Mouse (Mus musculus) forelimb bud, embryonic 11.5 days (tissue): ENCODE data around the gene Psd.

Experiments used
- DNase-seq: peaks from one replicate; pipeline ENCODE4 v3.0.0-alpha.2; 2012; ENCODE audit warnings: low read depth, low spot score

Gene Psd

DNA sequence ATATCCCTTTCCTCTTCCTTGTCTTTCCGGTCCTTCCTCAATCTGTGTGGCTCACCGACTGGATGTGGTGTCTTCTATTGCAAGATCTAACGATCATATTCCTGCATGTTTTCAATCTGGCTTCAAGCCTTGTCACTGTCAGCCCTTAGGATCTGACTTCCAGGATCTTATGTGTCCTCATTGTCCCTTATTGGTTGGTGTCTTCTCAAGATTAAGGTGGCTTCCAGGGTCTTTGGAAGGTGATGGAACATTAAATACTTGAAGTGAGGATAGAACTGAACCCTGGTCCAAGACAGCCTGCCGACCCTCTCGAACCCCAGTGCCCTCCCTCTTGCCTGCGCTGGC is 12.0 kb upstream of the Psd start:
- no peak for DNase-seq

DNA sequence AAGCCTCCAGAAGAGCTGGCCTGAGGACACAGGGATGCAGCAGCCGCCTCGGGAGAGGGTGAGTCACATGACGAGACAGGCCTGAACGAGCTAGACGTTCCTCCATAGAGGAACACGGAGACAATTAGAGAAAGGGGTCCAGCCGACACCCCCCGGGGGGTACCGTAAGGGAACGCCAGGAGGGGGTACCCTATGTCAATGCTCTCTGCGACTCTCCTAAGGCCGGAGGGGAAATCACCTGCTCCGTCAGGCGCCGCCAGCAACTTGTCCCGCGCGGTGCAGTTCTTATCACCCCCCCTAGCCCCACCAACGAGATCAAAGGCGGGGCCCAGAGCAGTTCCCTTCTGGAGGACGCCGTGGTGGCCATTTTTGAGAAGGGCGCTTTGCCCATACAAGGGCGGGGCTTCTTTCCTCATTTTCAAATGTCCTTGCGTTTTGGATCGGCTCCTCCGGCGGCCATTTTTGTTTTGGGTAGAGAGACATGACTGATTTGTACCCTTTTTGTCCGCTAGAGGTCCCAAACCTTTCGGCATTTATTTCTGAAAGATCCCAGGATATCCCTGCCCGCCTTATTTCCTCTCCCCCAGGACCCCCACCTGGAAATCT is 11.5 kb upstream of the Psd start, which contains the start of gene Cuedc2:
Cuedc2 (minus strand) TSS at position 372 of the 606 bp plus-strand sequence.
- peak; percentile 96 for DNase-seq

DNA sequence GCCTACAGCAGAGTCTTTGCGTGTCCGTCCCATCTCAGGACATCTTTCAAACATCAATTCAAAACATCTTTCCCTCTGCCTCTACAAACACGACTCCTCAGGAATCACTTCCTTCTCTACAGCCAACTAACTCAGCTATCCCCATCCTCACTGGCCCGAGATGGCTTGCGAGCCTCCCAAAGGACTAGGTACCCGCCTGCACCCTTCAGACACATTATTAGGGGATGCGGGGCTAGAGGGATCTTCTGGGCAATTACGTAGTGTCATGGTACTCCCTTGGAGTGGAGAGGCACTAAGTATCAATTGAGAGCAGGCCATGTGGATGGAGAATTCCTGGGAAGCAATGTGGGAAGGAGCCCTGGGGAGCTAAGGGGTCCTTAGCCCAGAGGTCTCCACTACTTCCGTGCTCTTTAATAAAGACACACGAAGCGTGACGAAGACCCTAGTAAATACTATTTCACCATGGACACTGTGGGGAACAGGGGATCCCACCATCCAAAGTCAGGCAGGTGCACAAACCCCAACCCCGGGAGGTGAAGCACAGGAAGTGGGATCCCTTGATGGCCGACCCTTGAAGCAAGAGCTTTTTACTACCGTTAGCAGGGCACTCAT is 10.9 kb upstream of the Psd start:
- DNase-seq, result no peak

DNA sequence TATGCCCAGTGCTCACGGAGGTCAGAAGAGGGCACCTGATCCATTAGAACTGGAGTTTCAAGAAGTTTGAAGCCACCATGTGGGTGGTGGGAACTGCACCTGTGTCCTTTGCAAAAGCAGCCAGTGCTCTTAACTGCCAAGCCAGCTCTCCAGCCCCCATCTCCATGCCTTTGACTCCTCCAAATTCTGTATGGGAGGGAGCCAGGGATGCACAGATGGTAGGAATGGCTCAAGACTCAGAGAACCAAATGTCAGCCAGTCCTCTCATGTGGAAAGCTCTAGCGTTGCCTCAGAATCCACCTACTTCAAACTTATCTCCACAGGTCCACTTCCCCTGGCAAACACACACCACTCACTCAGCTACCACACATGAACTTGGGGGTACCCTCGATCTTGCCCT is 7.0 kb upstream of the Psd start:
- no peak for DNase-seq

DNA sequence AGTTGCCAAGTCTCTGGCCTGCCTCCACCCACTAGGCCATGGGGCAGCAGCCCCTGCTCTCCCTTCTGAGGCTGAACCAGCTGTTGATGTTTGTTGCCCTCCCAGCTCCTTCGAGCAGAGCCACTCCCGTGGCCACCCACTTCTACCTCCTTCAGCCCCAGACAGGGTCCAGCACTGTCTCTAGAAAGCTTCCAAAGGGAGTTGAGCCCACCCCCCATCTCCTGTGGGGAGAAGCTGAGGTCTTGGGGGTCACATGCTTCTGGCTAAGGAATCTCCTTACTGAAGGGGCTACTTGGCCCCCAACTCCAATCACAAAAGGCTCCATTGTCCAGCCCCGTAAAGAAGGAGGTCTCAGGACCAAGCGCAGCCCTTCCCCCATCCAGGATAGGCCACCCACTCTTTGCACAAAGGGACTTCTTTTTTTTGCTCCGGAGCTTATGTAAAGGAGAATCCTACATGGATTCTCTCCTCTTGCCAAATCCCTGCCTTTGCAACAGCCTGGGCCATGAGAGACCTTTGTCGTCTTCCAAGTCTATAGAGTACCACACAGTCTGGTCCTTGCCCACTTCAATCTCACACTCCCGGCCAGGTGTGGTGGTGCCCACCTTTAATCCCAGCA is 5.9 kb upstream of the Psd start:
- DNase-seq, result no peak

DNA sequence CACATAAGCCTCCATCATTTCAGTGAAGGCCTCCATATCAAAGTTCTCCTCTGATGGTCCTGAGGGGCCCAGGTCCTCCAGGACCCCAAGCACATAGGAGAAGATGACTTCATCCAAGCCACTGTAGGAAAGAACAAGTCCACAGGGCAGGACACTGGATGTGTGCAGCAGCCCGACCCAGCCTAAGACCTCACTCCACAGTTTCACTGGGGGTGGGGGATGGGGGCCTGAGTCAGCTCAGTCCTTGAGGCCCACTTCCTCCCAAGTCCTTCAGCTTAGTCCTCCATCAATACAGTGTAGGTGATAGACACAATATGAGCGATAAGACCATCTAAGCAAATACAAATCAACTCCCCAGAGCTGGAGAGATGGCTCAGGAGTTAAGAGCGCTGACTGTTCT is 5.0 kb upstream of the Psd start:
- DNase-seq, result no peak

DNA sequence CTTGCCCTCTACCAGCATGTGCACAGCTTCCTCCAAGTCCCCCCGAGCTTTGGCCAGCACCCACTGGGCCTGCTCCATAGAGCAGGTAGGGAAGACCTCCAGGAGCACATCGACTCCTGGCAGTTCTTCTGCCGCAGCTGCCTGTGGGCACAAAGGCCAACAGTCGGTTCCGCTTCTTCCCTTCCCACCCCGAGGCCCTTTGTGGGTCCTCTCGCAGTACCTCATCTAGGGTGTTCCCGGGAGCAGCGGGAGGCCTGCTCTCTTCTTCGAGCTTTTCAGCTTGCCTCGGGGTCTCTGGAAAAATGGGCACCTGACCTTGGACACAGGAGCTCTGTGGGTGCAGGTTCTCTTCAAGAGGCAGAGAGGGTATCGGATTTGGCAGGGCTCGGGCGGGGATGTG is 4.4 kb upstream of the Psd start:
- DNase-seq, result no peak

DNA sequence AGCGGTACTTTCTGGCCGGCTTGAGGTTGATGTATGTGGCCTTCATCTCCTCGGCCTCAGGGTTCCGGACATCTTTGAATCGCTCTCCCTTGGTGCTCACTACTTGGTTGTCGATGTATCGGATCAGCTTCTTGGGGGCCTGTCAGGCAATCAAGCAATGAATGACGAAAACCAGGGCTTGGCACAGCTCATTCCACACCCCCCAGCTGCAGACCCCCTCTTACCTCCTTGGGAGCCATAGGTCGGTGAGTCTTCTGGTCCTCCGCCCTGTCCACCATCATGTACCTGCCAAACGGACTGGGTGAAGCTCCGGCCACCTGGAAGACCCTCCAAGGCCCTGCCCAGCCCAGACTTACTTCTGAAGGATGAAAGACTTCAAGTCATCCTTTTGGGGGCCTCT is 3.7 kb upstream of the Psd start:
- DNase-seq, result no peak

DNA sequence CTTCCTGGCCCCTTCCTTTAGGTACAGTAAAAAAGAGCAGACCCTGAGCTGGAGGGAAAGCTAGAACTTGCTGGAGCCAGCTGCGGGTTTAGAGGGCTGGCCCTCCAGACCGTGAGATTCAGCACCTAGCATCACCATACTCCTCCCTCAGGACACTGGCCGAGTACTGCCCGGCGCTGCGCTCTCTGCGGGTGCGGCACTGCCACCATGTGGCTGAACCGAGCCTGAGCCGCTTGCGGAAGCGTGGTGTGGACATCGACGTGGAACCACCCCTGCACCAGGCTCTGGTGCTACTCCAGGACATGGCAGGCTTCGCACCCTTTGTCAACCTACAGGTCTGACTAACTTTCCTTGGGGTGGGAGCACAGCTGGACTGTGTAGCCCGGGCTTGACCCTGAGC is 3.0 kb upstream of the Psd start:
- DNase-seq, result peak; percentile 74

DNA sequence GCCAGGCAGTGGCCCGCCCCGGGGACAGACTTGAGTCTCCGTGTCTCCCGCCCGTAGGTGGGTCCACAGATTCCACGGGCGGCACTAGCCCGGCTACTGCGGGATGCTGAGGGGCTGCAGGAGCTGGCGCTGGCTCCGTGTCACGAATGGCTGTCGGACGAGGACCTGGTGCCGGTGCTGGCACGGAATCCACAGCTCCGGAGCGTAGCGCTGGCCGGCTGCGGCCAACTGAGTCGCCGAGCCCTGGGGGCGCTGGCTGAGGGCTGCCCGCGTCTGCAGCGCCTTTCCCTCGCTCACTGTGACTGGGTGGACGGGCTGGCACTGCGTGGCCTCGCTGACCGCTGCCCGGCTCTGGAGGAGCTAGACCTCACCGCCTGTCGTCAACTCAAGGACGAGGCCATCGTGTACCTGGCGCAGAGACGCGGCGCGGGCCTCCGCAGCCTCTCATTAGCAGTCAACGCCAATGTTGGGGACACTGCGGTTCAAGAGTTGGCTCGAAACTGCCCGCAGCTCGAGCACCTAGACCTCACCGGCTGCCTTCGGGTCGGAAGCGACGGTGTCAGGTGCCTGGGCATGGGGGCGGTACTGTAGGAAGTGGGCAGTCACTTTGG is 2.2 kb upstream of the Psd start:
- no peak for DNase-seq

DNA sequence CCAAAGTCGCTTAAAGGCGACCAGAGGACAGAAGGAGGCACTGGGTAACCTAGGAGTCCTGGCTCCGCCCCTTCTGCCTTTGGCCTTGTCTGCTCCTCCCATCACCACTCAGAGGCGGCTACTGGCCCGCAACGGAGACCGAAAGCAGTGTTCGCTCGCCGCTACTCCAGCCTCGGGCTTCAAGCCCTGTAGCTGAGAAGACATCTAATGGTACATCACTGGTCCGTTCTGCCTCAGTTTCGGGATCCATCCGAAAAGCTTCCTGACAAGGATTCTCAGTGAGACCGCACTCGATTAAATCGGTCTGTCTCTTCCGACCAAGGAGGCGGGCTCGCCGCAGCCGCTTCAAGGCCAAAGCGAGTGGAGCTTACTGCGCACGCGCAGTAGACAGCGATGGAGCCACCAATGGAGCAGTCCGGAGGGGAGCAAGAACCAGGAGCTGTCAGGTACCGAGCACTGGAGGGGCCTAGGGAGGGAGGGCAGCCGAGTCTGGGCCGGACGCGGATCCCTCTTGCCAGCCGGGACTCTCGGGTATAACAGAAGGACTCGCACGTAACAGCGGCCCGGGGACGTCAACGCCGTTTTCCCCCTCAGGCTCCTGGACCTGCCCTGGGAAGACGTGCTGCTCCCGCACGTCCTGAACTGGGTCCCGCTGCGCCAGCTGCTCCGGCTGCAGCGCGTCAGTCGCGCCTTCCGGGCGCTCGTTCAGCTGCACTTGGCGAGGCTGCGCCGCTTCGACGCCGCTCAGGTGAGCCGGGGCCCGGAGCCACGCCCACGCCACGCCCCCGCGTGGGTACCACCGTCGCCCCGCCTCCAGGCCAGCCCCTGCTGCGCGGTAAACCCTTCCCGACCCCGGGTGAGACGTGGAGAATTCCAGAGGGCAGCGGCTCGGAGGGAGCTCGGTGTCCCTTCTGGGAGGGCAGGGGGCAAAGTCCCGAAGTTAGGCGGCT is 1.4 kb upstream of the Psd start, which contains the start of gene Fbxl15:
Fbxl15 (plus strand) TSS at position 104 of the 950 bp plus-strand sequence.
- peak; percentile 97 for DNase-seq

DNA sequence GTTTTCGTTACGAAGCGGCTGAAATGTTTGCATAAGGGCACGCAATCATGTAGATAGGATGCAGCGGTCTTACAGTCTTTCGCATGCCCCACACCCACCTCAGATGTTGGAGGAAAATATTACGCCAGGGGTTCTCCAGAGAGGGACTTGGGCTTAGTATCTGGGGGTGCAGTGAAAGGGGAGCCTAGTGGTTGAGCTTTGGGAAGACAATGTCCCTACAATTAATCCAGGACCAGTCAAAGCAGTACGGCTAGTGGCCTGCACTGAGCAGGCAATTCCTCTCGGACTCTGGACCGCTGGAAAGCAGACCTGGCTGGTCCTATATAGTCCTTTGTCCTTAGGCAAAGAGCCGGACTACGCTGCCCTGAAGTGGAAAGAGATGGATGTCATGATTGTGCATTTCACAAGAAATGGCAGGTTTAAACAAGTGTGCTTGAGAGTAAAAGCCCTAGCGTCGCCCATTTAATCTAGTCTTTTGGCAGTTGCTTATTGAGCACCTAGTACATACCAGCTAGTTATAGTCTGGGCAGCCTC is 642 bp upstream of the Psd start:
- DNase-seq, result no peak

DNA sequence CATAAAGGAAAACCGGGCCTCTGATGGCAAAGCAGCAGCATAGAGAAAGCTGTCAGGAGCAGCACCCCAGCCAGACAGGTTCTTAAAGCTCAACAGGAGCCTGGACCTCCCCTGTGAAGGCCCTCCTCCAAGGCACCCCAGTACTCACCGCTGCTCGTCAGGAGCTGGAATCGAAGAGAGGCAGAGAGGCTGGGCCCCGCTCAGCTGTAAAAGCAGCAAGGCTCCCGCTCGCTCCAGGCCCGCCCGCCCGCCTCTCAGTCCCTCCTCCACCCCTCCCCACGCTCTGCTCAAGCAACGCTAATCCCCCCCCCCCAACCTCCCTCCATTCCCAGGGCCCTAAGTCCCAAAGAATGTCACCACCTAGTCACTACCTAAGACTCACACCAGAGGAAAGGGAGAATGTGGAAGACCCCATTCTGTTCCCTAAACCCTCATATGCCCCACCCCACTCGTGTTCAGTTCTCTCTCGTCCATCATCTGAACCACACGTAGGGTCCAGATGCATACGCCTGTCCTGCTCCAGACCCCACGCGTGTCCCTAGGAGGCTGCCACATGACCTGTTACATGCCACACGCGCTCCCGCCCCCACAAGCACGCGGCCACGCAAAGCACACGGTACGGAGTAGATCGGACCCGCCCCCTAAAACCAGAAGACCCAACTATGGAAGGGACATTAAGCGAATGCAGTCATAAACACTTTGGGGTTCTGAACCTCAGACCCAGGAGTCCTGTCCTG is 769 bp downstream of the Psd start:
- DNase-seq, result no peak

DNA sequence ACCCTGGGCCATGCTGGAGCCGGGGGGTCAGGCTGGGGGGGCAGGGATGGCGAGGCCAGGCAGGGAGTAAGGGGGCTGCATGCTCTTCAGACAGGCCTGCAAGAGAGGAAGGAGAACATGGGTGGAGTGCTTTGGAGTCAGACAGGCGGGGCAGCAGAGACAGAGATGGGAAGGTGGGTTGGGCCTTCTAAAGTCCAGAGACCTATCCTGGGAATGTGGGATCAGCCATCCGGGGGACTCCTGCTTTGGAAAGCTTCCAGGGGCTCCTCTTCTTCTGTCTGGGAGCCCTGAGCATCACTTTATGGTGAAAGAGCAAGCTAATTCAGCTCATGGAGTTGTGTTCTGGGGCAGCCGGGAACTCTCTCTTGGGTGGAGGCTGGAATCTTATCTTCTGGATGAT is 2.0 kb downstream of the Psd start:
- no peak for DNase-seq

DNA sequence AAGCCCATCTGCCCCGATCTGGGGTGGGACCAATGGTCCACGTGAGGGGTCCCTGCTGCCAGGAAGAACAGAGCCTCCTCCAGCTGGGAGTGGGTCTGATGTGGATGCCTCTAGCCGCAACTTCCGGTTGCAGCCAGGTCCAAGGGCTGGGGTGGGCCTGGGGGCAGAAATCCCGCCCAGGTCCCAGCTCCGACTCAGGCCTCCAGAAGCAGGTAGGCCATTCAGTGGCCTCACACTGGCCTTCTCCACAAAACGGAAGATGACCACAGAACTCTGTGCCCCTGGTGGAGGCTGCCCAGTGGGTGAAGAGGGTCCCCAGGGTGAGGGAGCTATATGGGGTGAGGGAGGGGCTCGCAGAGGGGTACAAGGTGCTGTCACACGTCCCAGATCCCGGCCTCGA is 2.6 kb downstream of the Psd start:
- no peak for DNase-seq

DNA sequence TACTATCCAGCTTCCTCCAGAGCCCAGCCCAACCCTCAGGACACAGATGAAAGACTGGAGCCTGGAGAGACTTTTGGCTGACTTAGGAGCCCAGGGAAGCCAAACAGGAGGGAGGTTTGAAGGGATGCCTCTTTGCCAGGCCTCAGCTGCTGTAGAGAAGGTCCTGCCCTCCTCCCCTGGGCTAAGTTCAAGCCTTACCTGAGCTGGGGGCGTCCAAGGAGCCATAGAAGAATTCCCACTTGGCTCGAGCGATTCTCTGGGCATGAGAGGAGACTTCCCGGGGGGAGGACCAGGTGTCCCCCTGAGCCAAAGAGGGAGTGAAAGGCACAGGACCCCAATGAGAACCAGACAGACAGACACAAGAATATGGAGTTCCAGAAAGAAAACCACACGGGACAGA is 3.2 kb downstream of the Psd start:
- DNase-seq, result no peak

DNA sequence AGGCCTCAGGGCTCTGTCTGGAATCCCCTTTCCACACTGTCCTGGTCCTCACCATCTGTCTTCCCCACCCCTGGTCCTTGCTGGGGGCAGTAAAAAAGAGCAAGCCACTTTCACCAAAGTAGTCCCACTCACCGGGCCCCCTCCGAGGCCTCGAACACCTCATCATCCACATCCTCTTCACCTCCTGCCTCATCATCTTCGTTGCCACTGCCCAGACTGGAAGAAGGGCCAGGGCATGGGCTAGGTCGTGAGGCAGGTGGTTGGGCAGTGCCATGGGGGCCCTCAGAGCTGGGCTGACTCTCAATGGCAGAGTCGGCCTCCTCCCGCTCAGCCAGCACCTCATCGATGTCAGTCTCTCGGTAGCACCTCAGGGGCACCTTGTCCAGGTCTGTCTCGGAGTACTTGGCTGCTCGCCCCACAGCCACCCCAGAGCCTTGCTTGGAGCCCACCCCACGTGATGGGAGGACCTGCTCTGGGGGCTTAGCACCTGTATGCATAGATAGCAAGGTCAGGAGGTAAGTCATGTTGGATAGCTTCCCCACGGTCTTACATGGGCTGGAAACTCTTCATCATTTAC is 3.9 kb downstream of the Psd start:
- DNase-seq, result no peak

DNA sequence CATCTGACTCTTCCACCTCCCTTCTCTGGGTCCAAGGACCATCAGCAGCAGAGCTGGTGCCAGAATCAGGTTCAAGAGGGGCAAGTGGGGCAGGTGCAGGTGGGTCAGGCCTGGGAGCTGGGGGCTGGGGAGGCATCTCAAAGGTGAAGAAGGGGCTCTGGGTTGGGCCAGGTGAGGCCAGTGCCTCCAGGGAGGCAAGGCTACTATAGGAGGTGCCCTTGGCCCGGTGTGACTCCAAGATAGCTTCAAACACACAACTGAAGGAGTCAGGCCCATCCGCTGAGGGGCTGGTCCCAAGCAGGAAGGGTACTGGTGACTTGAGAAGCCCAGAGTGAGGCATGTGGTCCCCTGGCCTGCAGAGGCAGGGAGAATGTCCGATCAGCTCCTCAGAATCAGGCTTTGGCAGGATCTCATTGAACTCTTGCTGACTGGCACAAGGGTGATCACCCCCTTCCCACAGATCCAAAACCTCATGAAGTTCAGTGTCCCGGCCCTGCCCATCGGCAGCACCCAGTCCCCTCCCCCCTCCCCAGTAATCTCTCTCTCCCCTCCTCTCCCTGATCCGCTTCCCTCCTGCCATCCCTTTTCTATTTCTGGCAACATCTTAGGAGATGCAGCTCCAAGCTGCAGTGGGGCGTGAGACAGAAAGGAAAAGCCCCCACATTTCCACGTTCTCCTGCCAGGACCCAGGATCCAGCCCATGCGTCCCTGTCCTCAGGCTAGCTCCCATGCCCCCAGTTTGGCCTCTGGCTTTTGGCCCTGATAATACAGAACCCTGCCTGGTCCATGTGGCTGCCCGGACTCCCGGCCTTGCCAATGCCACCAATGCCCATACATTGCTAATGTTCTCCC is 4.6 kb downstream of the Psd start:
- DNase-seq, result no peak

DNA sequence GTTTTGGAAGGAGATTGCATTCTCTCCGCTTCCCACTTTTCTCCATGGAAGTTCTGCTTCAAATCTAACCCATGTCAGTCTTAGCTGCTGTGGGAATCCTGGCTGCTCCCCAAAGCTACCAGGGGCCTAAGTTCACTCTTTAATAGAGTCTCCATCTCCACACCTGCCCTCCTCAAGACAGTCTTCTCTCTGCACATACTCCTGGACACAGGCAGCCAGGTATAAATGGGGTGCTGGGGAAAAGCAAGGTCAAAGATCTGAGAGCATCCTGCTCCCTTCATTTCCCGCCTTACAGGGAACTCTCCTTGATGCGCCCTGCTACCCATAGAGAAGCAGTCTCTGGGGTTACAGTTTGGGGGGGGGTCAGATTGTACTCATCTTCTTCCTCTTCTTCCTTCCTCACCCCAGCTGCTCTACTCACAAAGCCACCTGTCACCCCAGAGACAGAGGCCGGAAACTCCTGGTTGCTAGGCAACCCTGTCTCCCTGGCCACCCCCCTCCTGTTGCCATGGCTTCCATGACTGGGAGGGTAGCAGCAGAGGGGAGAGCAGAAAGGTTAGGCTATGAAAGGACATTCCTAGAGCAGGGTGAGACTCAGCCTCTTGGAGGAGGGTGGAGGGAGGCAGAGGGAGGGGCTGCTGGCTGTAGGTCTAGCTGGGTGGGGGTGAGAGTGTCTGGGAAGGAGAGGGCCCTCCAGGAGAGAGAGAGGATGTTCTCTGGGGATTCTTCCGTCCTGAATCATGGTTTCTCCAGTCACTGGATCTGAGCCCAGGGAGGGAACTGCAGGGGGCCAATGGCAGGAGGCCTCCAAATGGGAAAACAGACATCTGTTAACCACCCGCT is 5.6 kb downstream of the Psd start:
- no peak for DNase-seq
